In genomic region chr4:153913635-153914034, GRCm38 (mm10) we compare ENCODE assay signal across 17 mouse cellular contexts. TPM values are rescaled to one million over a fixed set of nuclear protein-coding genes. Genes with fewer than 3 reads are reported as not detected.
DNase-seq lines count a peak whose midpoint lies in the region; ATAC-seq and TF ChIP-seq lines count a peak whose summit lies in the region.
"Had no signal": no experiment of that assay in that cellular context is flagged by ENCODE, and none has a peak within 500 bp of the region (broad histone marks: within the 10 kb centered on the region; RNA-seq: fewer than 3 reads in every experiment).

No protein-coding gene starts in this region.

- H3K9me3 ChIP-seq in forebrain, postnatal 0 days (ENCODE audit: low read length), result no peaks in the 10 kb centered on the region
- H3K9me3 ChIP-seq in forebrain, embryonic 15.5 days, result no peaks in the 10 kb centered on the region
- no peaks in the 10 kb centered on the region for H3K9me3 ChIP-seq in lung, postnatal 0 days (ENCODE audit: low read length)
- H3K9me3 ChIP-seq in stomach, postnatal 0 days (ENCODE audit: control insufficient read depth, low read length), result no peaks in the 10 kb centered on the region
- H3K9me3 ChIP-seq: limb, embryonic 15.5 days; midbrain, embryonic 12.5 days; stomach, embryonic 15.5 days had no signal

- H3K9ac ChIP-seq in forebrain, postnatal 0 days, result no peak overlapping the region
- no peak overlapping the region for H3K9ac ChIP-seq in forebrain, embryonic 15.5 days (replicated peaks)
- no peak overlapping the region for H3K9ac ChIP-seq in lung, postnatal 0 days (replicated peaks; ENCODE audit: low read depth)
- H3K9ac ChIP-seq in stomach, postnatal 0 days (ENCODE audit: low read length), result no peak overlapping the region
- H3K9ac ChIP-seq: hindbrain, embryonic 14.5 days; limb, embryonic 15.5 days; midbrain, embryonic 12.5 days; stomach, embryonic 15.5 days had no signal

- no peak for ATAC-seq in forebrain, postnatal 0 days
- no peak for ATAC-seq in forebrain, embryonic 15.5 days (replicated peaks)
- ATAC-seq in lung, postnatal 0 days, result no peak
- ATAC-seq in stomach, postnatal 0 days (ENCODE audit: low FRiP score, low TSS enrichment), result no peak

- 53% methylated on average over 3 of the region's 3 CpGs for WGBS in forebrain, postnatal 0 days
- WGBS in forebrain, embryonic 15.5 days, result 67% methylated on average over 3 of the region's 3 CpGs
- WGBS in lung, postnatal 0 days, result 57% methylated on average over 3 of the region's 3 CpGs
- WGBS in stomach, postnatal 0 days, result 69% methylated on average over 3 of the region's 3 CpGs

- H3K27ac ChIP-seq in forebrain, postnatal 0 days (ENCODE audit: low read depth, low read length), result 0 out of 2 replicates have a peak overlapping the region, but pooled peaks have one; percentile 30
- no peak overlapping the region for H3K27ac ChIP-seq in forebrain, embryonic 15.5 days (replicated peaks)
- no peak overlapping the region for H3K27ac ChIP-seq in lung, postnatal 0 days (ENCODE audit: low read length)
- no peak overlapping the region for H3K27ac ChIP-seq in stomach, postnatal 0 days (replicated peaks)
- H3K27ac ChIP-seq: hindbrain, embryonic 14.5 days; limb, embryonic 15.5 days; midbrain, embryonic 12.5 days; stomach, embryonic 15.5 days had no signal

- H3K4me1 ChIP-seq in forebrain, postnatal 0 days (ENCODE audit: insufficient read depth), result peaks cover 8% of the 10 kb centered on the region
- peaks cover 7% of the 10 kb centered on the region; the same call in 1 of the 2 replicates for H3K4me1 ChIP-seq in forebrain, embryonic 15.5 days
- H3K4me1 ChIP-seq in lung, postnatal 0 days (ENCODE audit: insufficient read depth, low read depth, low read length), result no peaks in the 10 kb centered on the region
- H3K4me1 ChIP-seq in stomach, postnatal 0 days (replicated peaks; ENCODE audit: control insufficient read depth, insufficient read depth), result no peaks in the 10 kb centered on the region
- H3K4me1 ChIP-seq: limb, embryonic 15.5 days; midbrain, embryonic 12.5 days; stomach, embryonic 15.5 days had no signal

- H3K27me3 ChIP-seq in forebrain, postnatal 0 days (ENCODE audit: insufficient read depth, low read length), result no peaks in the 10 kb centered on the region
- no peaks in the 10 kb centered on the region for H3K27me3 ChIP-seq in forebrain, embryonic 15.5 days
- H3K27me3 ChIP-seq in lung, postnatal 0 days (replicated peaks; ENCODE audit: insufficient read depth, low read length), result no peaks in the 10 kb centered on the region
- no peaks in the 10 kb centered on the region for H3K27me3 ChIP-seq in stomach, postnatal 0 days (ENCODE audit: control insufficient read depth, insufficient read depth, low read length)
- H3K27me3 ChIP-seq: stomach, embryonic 15.5 days had no signal

- H3K36me3 ChIP-seq in forebrain, postnatal 0 days (ENCODE audit: insufficient read depth), result no peaks in the 10 kb centered on the region
- no peaks in the 10 kb centered on the region for H3K36me3 ChIP-seq in forebrain, embryonic 15.5 days
- H3K36me3 ChIP-seq in lung, postnatal 0 days (ENCODE audit: insufficient read depth, low read length), result no peaks in the 10 kb centered on the region
- H3K36me3 ChIP-seq in stomach, postnatal 0 days (ENCODE audit: control insufficient read depth, insufficient read depth, low read length), result no peaks in the 10 kb centered on the region
- H3K36me3 ChIP-seq: limb, embryonic 15.5 days; midbrain, embryonic 12.5 days; stomach, embryonic 15.5 days had no signal

- DNase-seq in forebrain, postnatal 0 days, result no peak
- DNase-seq in lung, postnatal 0 days (ENCODE audit: low spot score), result no peak
- DNase-seq in lung, postnatal 10 days, result no peak
- DNase-seq in ZHBTc4 (ENCODE audit: low read depth, low spot score), result peak; percentile 67
- DNase-seq in stomach, postnatal 0 days (ENCODE audit: low spot score), result no peak
- no peak for DNase-seq in gastrocnemius, postnatal 4 days (ENCODE audit: low spot score in 2 of 2)
- DNase-seq: gastrocnemius, postnatal 10 days; kidney, adult 11 months; kidney, postnatal 14 days; layer of hippocampus, adult 9-11 months; lung, adult 18-20 months; lung, postnatal 4 days had no signal

- TF ChIP-seq CTCF in forebrain, postnatal 0 days (IDR thresholded peaks at IDR 0.05; ENCODE audit: low read depth), result peak; percentile 39; the same call in 1 of the 2 replicates
- TF ChIP-seq CTCF in lung, postnatal 0 days (IDR thresholded peaks at IDR 0.05), result peak; percentile 13; the same call in 1 of the 2 replicates
- TF ChIP-seq CTCF in stomach, postnatal 0 days (IDR thresholded peaks at IDR 0.05; ENCODE audit: low read depth), result peak; percentile 45

- H3K4me2 ChIP-seq in forebrain, postnatal 0 days (ENCODE audit: low read depth), result no peak overlapping the region
- no peak overlapping the region for H3K4me2 ChIP-seq in forebrain, embryonic 15.5 days (replicated peaks)
- H3K4me2 ChIP-seq in lung, postnatal 0 days (replicated peaks; ENCODE audit: low read depth, low read length), result no peak overlapping the region
- no peak overlapping the region for H3K4me2 ChIP-seq in stomach, postnatal 0 days (replicated peaks; ENCODE audit: low read depth)
- H3K4me2 ChIP-seq: hindbrain, embryonic 14.5 days; limb, embryonic 15.5 days; midbrain, embryonic 12.5 days; stomach, embryonic 15.5 days had no signal

- TF ChIP-seq EP300 in lung, postnatal 0 days (IDR thresholded peaks at IDR 0.05), result no peak
- no peak for TF ChIP-seq EP300 in stomach, postnatal 0 days (optimal IDR thresholded peaks at IDR 0.05)

- no peak overlapping the region for H3K4me3 ChIP-seq in forebrain, postnatal 0 days (ENCODE audit: low read depth, low read length)
- H3K4me3 ChIP-seq in forebrain, embryonic 15.5 days, result no peak overlapping the region
- H3K4me3 ChIP-seq in lung, postnatal 0 days (ENCODE audit: low read depth, low read length), result no peak overlapping the region
- no peak overlapping the region for H3K4me3 ChIP-seq in stomach, postnatal 0 days (ENCODE audit: low read depth, low read length)
- H3K4me3 ChIP-seq: limb, embryonic 15.5 days; midbrain, embryonic 12.5 days; stomach, embryonic 15.5 days had no signal

RNA-seq across cellular contexts. Expression of gene A430005L14Rik, which starts 43.4 kb away (rescaled TPM):
- 38.6 and 46.4 TPM in 2 replicates for total RNA-seq in forebrain, postnatal 0 days (2014; rRNA removed)
- polyA plus RNA-seq in forebrain, postnatal 0 days (2015; fragmentation: Nextera tagmentation; extraction: Ambion mirVana), result 47.6 and 50.9 TPM in 2 replicates
- polyA plus RNA-seq in forebrain, embryonic 15.5 days (2015; fragmentation: Nextera tagmentation; extraction: Ambion mirVana), result 64.8 and 69.1 TPM in 2 replicates
- polyA plus RNA-seq in lung, postnatal 0 days (2015; fragmentation: Nextera tagmentation; extraction: Ambion mirVana), result 57.6 and 61.5 TPM in 2 replicates
- polyA plus RNA-seq in stomach, postnatal 0 days (2015; fragmentation: Nextera tagmentation; extraction: Ambion mirVana), result 50.0 and 51.8 TPM in 2 replicates
- total RNA-seq in gastrocnemius, postnatal 4 days (2021), result 10 to 100 TPM; 14.3 to 16.7 TPM
